Mouse (Mus musculus): ENCODE results near the gene Acp7.

GRCm38 (mm10) chr7:28570291-28570981 is 60.7 kb downstream of the Acp7 start:
- TF ChIP-seq CTCF (IDR thresholded peaks at IDR 0.05; ENCODE audit: borderline replicate concordance, insufficient read depth, low read depth, low read length) (no peak), POLR2A (IDR thresholded peaks at IDR 0.05; ENCODE audit: borderline replicate concordance, insufficient read depth, low read length) (no peak)
